Mouse (Mus musculus): ENCODE results near the gene Oard1. TPM values are rescaled to one million over a fixed set of nuclear protein-coding genes. Genes with fewer than 3 reads are reported as not detected.

Oard1 gene
- polyA plus RNA-seq, 1 experiment from 2014 or later, result 46.4 TPM

- peak overlapping the region; percentile 79 for H3K9ac ChIP-seq (ENCODE audit: low read length)
- 29% methylated on average over 5 of the region's 5 CpGs for WGBS
- no peaks in the 10 kb centered on the region for H3K27me3 ChIP-seq (ENCODE audit: control insufficient read depth, insufficient read depth, low read length)
- ATAC-seq (ENCODE audit: insufficient number of reproducible peaks, insufficient read depth, low FRiP score, low read depth), result no peak
- H3K4me1 ChIP-seq (ENCODE audit: control insufficient read depth in 2 of 2, insufficient read depth in 2 of 2, low read length in 2 of 2), result peaks cover 45 to 66% of the 10 kb centered on the region in 2 experiments
- H3K27ac ChIP-seq (replicated peaks in 1 of 2; ENCODE audit: control insufficient read depth in 1 of 2, insufficient read depth in 1 of 2, low read depth in 2 of 2, low read length in 2 of 2), result peak overlapping the region; percentile 94 to 96
- peak overlapping the region; percentile 76 for H3K4me2 ChIP-seq (ENCODE audit: low read length)
- H3K36me3 ChIP-seq (ENCODE audit: control insufficient read depth, insufficient read depth, low read length), result peaks cover 16% of the 10 kb centered on the region
- H3K9me3 ChIP-seq (ENCODE audit: control insufficient read depth, low read length), result no peaks in the 10 kb centered on the region
- peak overlapping the region; percentile 56 for H3K4me3 ChIP-seq (ENCODE audit: control insufficient read depth in 1 of 2, insufficient read depth in 1 of 2, low read depth in 1 of 2, low read length in 2 of 2)
These were observed 21.2 kb downstream of the Oard1 start for GRCm38 (mm10) chr17:48431054-48431453.

- Histone ChIP-seq H3K9me3 (ENCODE audit: control insufficient read depth, low read length) (no peaks in the 10 kb centered on the region), H3K4me1 (ENCODE audit: control insufficient read depth in 2 of 2, insufficient read depth in 2 of 2, low read length in 2 of 2) (peaks cover 46 to 66% of the 10 kb centered on the region in 2 experiments), H3K27ac (replicated peaks in 1 of 2; ENCODE audit: control insufficient read depth in 1 of 2, insufficient read depth in 1 of 2, low read depth in 2 of 2, low read length in 2 of 2) (peak within 1 kb of the TSS; percentile 94 to 96), H3K27me3 (ENCODE audit: control insufficient read depth, insufficient read depth, low read length) (no peaks in the 10 kb centered on the region), H3K4me3 (ENCODE audit: control insufficient read depth in 1 of 2, insufficient read depth in 1 of 2, low read depth in 1 of 2, low read length in 2 of 2) (peak within 1 kb of the TSS; percentile 56), H3K36me3 (ENCODE audit: control insufficient read depth, insufficient read depth, low read length) (peaks cover 16% of the 10 kb centered on the region), H3K4me2 (ENCODE audit: low read length) (peak within 1 kb of the TSS; percentile 76), H3K9ac (ENCODE audit: low read length) (peak within 1 kb of the TSS; percentile 79)
- peak; percentile 72 for ATAC-seq (ENCODE audit: insufficient number of reproducible peaks, insufficient read depth, low FRiP score, low read depth)
- WGBS, result 11% methylated on average over 16 of the region's 16 CpGs
These were observed 22.6 kb downstream of the Oard1 start, which contains the start of gene Apobec2 for GRCm38 (mm10) chr17:48432158-48432980. TSS of gene Apobec2 (minus strand) at chr17:48432930.

- peak overlapping the region; percentile 88 to 94 for H3K27ac ChIP-seq (replicated peaks in 1 of 2; ENCODE audit: control insufficient read depth in 1 of 2, insufficient read depth in 1 of 2, low read depth in 2 of 2, low read length in 2 of 2)
- H3K4me2 ChIP-seq (ENCODE audit: low read length), result peak overlapping the region; percentile 76
- peaks cover 13% of the 10 kb centered on the region for H3K36me3 ChIP-seq (ENCODE audit: control insufficient read depth, insufficient read depth, low read length)
- no peak overlapping the region; the same call in 1 of the 2 replicates for H3K9ac ChIP-seq (ENCODE audit: low read length)
- H3K4me3 ChIP-seq (ENCODE audit: control insufficient read depth in 1 of 2, insufficient read depth in 1 of 2, low read depth in 1 of 2, low read length in 2 of 2), result no peak overlapping the region; a peak in 1 of 4 replicates
- H3K4me1 ChIP-seq (ENCODE audit: control insufficient read depth in 2 of 2, insufficient read depth in 2 of 2, low read length in 2 of 2), result peaks cover 50 to 64% of the 10 kb centered on the region in 2 experiments
- WGBS, result 62% methylated on average over 20 of the region's 20 CpGs
- no peak for ATAC-seq (ENCODE audit: insufficient number of reproducible peaks, insufficient read depth, low FRiP score, low read depth)
- H3K9me3 ChIP-seq (ENCODE audit: control insufficient read depth, low read length), result no peaks in the 10 kb centered on the region
- no peaks in the 10 kb centered on the region for H3K27me3 ChIP-seq (ENCODE audit: control insufficient read depth, insufficient read depth, low read length)
These were observed 23.3 kb downstream of the Oard1 start for GRCm38 (mm10) chr17:48433006-48433655.

- H3K9ac ChIP-seq (ENCODE audit: low read length), result no peak overlapping the region
- peaks cover 46 to 57% of the 10 kb centered on the region in 2 experiments for H3K4me1 ChIP-seq (ENCODE audit: control insufficient read depth in 2 of 2, insufficient read depth in 2 of 2, low read length in 2 of 2)
- H3K27me3 ChIP-seq (ENCODE audit: control insufficient read depth, insufficient read depth, low read length), result no peaks in the 10 kb centered on the region
- no peak overlapping the region for H3K4me3 ChIP-seq (ENCODE audit: control insufficient read depth in 1 of 2, insufficient read depth in 1 of 2, low read depth in 1 of 2, low read length in 2 of 2)
- H3K36me3 ChIP-seq (ENCODE audit: control insufficient read depth, insufficient read depth, low read length), result peaks cover 10% of the 10 kb centered on the region
- 41% methylated on average over 6 of the region's 6 CpGs for WGBS
- H3K9me3 ChIP-seq (ENCODE audit: control insufficient read depth, low read length), result no peaks in the 10 kb centered on the region
- H3K4me2 ChIP-seq (ENCODE audit: low read length), result no peak overlapping the region
- ATAC-seq (ENCODE audit: insufficient number of reproducible peaks, insufficient read depth, low FRiP score, low read depth), result no peak
- peak overlapping the region in 1 of 2 experiments; percentile 94; a peak in 3 of 4 replicates for H3K27ac ChIP-seq (replicated peaks in 1 of 2; ENCODE audit: control insufficient read depth in 1 of 2, insufficient read depth in 1 of 2, low read depth in 2 of 2, low read length in 2 of 2)
These were observed 24.0 kb downstream of the Oard1 start for GRCm38 (mm10) chr17:48433689-48434330.

GRCm38 (mm10) chr17:48434479-48434878, 24.7 kb downstream of the Oard1 start:
- Histone ChIP-seq H3K27ac (replicated peaks in 1 of 2; ENCODE audit: control insufficient read depth in 1 of 2, insufficient read depth in 1 of 2, low read depth in 2 of 2, low read length in 2 of 2) (no peak overlapping the region), H3K4me1 (ENCODE audit: control insufficient read depth in 2 of 2, insufficient read depth in 2 of 2, low read length in 2 of 2) (peaks cover 44 to 51% of the 10 kb centered on the region in 2 experiments)
- WGBS, result 77% methylated on average over 5 of the region's 5 CpGs

GRCm38 (mm10) chr17:48436487-48436886, 26.7 kb downstream of the Oard1 start:
- H3K9me3 ChIP-seq (ENCODE audit: control insufficient read depth, low read length), result peaks cover 2% of the 10 kb centered on the region; the same call in 1 of the 2 replicates
- WGBS, result 13% methylated on average over 1 of the region's 1 CpGs
- peak overlapping the region; percentile 2; the same call in 1 of the 2 replicates for H3K9ac ChIP-seq (ENCODE audit: low read length)
- H3K4me3 ChIP-seq (ENCODE audit: control insufficient read depth in 1 of 2, insufficient read depth in 1 of 2, low read depth in 1 of 2, low read length in 2 of 2), result no peak overlapping the region
- peak; percentile 72 for ATAC-seq (ENCODE audit: insufficient number of reproducible peaks, insufficient read depth, low FRiP score, low read depth)
- H3K27me3 ChIP-seq (ENCODE audit: control insufficient read depth, insufficient read depth, low read length), result no peaks in the 10 kb centered on the region
- peak overlapping the region; percentile 94 to 98 for H3K27ac ChIP-seq (replicated peaks in 1 of 2; ENCODE audit: control insufficient read depth in 1 of 2, insufficient read depth in 1 of 2, low read depth in 2 of 2, low read length in 2 of 2)
- peak overlapping the region; percentile 14 for H3K4me2 ChIP-seq (ENCODE audit: low read length)
- no peaks in the 10 kb centered on the region for H3K36me3 ChIP-seq (ENCODE audit: control insufficient read depth, insufficient read depth, low read length)
- peaks cover 35 to 40% of the 10 kb centered on the region in 2 experiments for H3K4me1 ChIP-seq (ENCODE audit: control insufficient read depth in 2 of 2, insufficient read depth in 2 of 2, low read length in 2 of 2)

More at GRCm38 (mm10) chr17:48434479-48434878, 24.7 kb downstream of the Oard1 start:
- no peak overlapping the region for H3K9ac ChIP-seq (ENCODE audit: low read length)
- peaks cover 5% of the 10 kb centered on the region; the same call in 1 of the 2 replicates for H3K36me3 ChIP-seq (ENCODE audit: control insufficient read depth, insufficient read depth, low read length)
- ATAC-seq (ENCODE audit: insufficient number of reproducible peaks, insufficient read depth, low FRiP score, low read depth), result no peak
- H3K27me3 ChIP-seq (ENCODE audit: control insufficient read depth, insufficient read depth, low read length), result no peaks in the 10 kb centered on the region
- no peak overlapping the region for H3K4me2 ChIP-seq (ENCODE audit: low read length)
- no peak overlapping the region for H3K4me3 ChIP-seq (ENCODE audit: control insufficient read depth in 1 of 2, insufficient read depth in 1 of 2, low read depth in 1 of 2, low read length in 2 of 2)
- H3K9me3 ChIP-seq (ENCODE audit: control insufficient read depth, low read length), result no peaks in the 10 kb centered on the region

- peaks cover 35 to 40% of the 10 kb centered on the region in 2 experiments for H3K4me1 ChIP-seq (ENCODE audit: control insufficient read depth in 2 of 2, insufficient read depth in 2 of 2, low read length in 2 of 2)
- ATAC-seq (ENCODE audit: insufficient number of reproducible peaks, insufficient read depth, low FRiP score, low read depth), result peak; percentile 24; the same call in 1 of the 2 replicates
- no peaks in the 10 kb centered on the region for H3K27me3 ChIP-seq (ENCODE audit: control insufficient read depth, insufficient read depth, low read length)
- peak overlapping the region; percentile 94 to 98 for H3K27ac ChIP-seq (replicated peaks in 1 of 2; ENCODE audit: control insufficient read depth in 1 of 2, insufficient read depth in 1 of 2, low read depth in 2 of 2, low read length in 2 of 2)
- 16% methylated on average over 7 of the region's 7 CpGs for WGBS
- no peak overlapping the region for H3K4me3 ChIP-seq (ENCODE audit: control insufficient read depth in 1 of 2, insufficient read depth in 1 of 2, low read depth in 1 of 2, low read length in 2 of 2)
- peak overlapping the region; percentile 22; the same call in 1 of the 2 replicates for H3K9ac ChIP-seq (ENCODE audit: low read length)
- peak overlapping the region; percentile 14 for H3K4me2 ChIP-seq (ENCODE audit: low read length)
- peaks cover 2% of the 10 kb centered on the region; the same call in 1 of the 2 replicates for H3K9me3 ChIP-seq (ENCODE audit: control insufficient read depth, low read length)
- no peaks in the 10 kb centered on the region for H3K36me3 ChIP-seq (ENCODE audit: control insufficient read depth, insufficient read depth, low read length)
These were observed 27.7 kb downstream of the Oard1 start for GRCm38 (mm10) chr17:48437421-48437911.
